Mouse (Mus musculus): ENCODE measurements at regions not wholly inside any gene's neighbourhood (a gene's known extent, or its start where the extent isn't known, plus 50 kb on each side); places are given as distances from the start of the nearest gene placed in this dataset.

GRCm38 (mm10) chr2:171358071-171358760, 626.6 kb downstream of the Dok5 start:
- no peak overlapping the region for H3K27ac ChIP-seq
- no peak overlapping the region for H3K9ac ChIP-seq
- H3K27me3 ChIP-seq: no peaks in the 10 kb centered on the region
- 71% methylated on average over 8 of the region's 8 CpGs for WGBS
- H3K4me2 ChIP-seq: no peak overlapping the region
- no peaks in the 10 kb centered on the region for H3K36me3 ChIP-seq
- no peaks in the 10 kb centered on the region for H3K4me1 ChIP-seq
- H3K9me3 ChIP-seq: no peaks in the 10 kb centered on the region; the same call in 1 of the 2 replicates
- H3K4me3 ChIP-seq: no peak overlapping the region
- ATAC-seq (ENCODE audit: borderline replicate concordance, extremely low read depth, low FRiP score, low TSS enrichment): no peak

- H3K4me2 ChIP-seq: no peak overlapping the region
- no peaks in the 10 kb centered on the region for H3K36me3 ChIP-seq
- H3K9me3 ChIP-seq: no peaks in the 10 kb centered on the region
- no peak overlapping the region for H3K9ac ChIP-seq
- ATAC-seq (ENCODE audit: borderline replicate concordance, extremely low read depth, low FRiP score, low TSS enrichment): no peak
- no peaks in the 10 kb centered on the region for H3K27me3 ChIP-seq
- H3K4me1 ChIP-seq: no peaks in the 10 kb centered on the region
- WGBS: 91% methylated on average over 2 of the region's 2 CpGs
- no peak overlapping the region for H3K27ac ChIP-seq
- H3K4me3 ChIP-seq: no peak overlapping the region
Observed at GRCm38 (mm10) chr2:171348156-171348555, 616.5 kb downstream of the Dok5 start.

GRCm38 (mm10) chr2:171333816-171334757, 602.5 kb downstream of the Dok5 start:
- H3K4me1 ChIP-seq: no peaks in the 10 kb centered on the region
- WGBS: 59% methylated on average over 14 of the region's 14 CpGs
- H3K9me3 ChIP-seq: no peaks in the 10 kb centered on the region
- no peak overlapping the region for H3K4me3 ChIP-seq
- no peaks in the 10 kb centered on the region for H3K36me3 ChIP-seq
- no peak overlapping the region for H3K27ac ChIP-seq
- no peak for ATAC-seq (ENCODE audit: borderline replicate concordance, extremely low read depth, low FRiP score, low TSS enrichment)
- H3K9ac ChIP-seq: no peak overlapping the region
- H3K27me3 ChIP-seq: no peaks in the 10 kb centered on the region
- H3K4me2 ChIP-seq: no peak overlapping the region

- no peaks in the 10 kb centered on the region for H3K9me3 ChIP-seq
- H3K36me3 ChIP-seq: no peaks in the 10 kb centered on the region
- WGBS: 79% methylated on average over 8 of the region's 8 CpGs
- H3K4me2 ChIP-seq: no peak overlapping the region
- no peak overlapping the region for H3K4me3 ChIP-seq
- no peaks in the 10 kb centered on the region for H3K4me1 ChIP-seq
- no peak for ATAC-seq (ENCODE audit: borderline replicate concordance, extremely low read depth, low FRiP score, low TSS enrichment)
- H3K9ac ChIP-seq: no peak overlapping the region
- no peak overlapping the region for H3K27ac ChIP-seq
- no peaks in the 10 kb centered on the region for H3K27me3 ChIP-seq
Observed at GRCm38 (mm10) chr2:171332826-171333225, 601.2 kb downstream of the Dok5 start.

- ATAC-seq (ENCODE audit: borderline replicate concordance, extremely low read depth, low FRiP score, low TSS enrichment): no peak
- Histone ChIP-seq H3K36me3 (no peaks in the 10 kb centered on the region), H3K9me3 (no peaks in the 10 kb centered on the region), H3K27me3 (no peaks in the 10 kb centered on the region), H3K4me2 (no peak overlapping the region), H3K9ac (no peak overlapping the region), H3K4me1 (no peaks in the 10 kb centered on the region), H3K27ac (no peak overlapping the region), H3K4me3 (no peak overlapping the region)
- WGBS: 88% methylated on average over 3 of the region's 3 CpGs
Observed at GRCm38 (mm10) chr2:171331529-171331928, 599.9 kb downstream of the Dok5 start.

GRCm38 (mm10) chr2:171326909-171327308, 595.3 kb downstream of the Dok5 start:
- no peaks in the 10 kb centered on the region for H3K9me3 ChIP-seq
- no peak overlapping the region for H3K4me3 ChIP-seq
- no peaks in the 10 kb centered on the region for H3K4me1 ChIP-seq
- no peak for ATAC-seq (ENCODE audit: borderline replicate concordance, extremely low read depth, low FRiP score, low TSS enrichment)
- no peak overlapping the region for H3K27ac ChIP-seq
- no peak overlapping the region for H3K4me2 ChIP-seq
- no peaks in the 10 kb centered on the region for H3K27me3 ChIP-seq
- no peaks in the 10 kb centered on the region for H3K36me3 ChIP-seq
- H3K9ac ChIP-seq: no peak overlapping the region
- 44% methylated on average over 3 of the region's 3 CpGs for WGBS

GRCm38 (mm10) chr2:171308486-171308885, 576.9 kb downstream of the Dok5 start:
- Histone ChIP-seq H3K4me1 (no peaks in the 10 kb centered on the region), H3K27me3 (no peaks in the 10 kb centered on the region), H3K27ac (no peak overlapping the region), H3K9me3 (no peaks in the 10 kb centered on the region), H3K9ac (no peak overlapping the region), H3K4me2 (no peak overlapping the region), H3K4me3 (no peak overlapping the region), H3K36me3 (no peaks in the 10 kb centered on the region)
- ATAC-seq (ENCODE audit: borderline replicate concordance, extremely low read depth, low FRiP score, low TSS enrichment): no peak
- 69% methylated on average over 4 of the region's 4 CpGs for WGBS

- H3K36me3 ChIP-seq: no peaks in the 10 kb centered on the region
- H3K4me3 ChIP-seq: no peak overlapping the region
- H3K4me1 ChIP-seq: no peaks in the 10 kb centered on the region
- ATAC-seq (ENCODE audit: borderline replicate concordance, extremely low read depth, low FRiP score, low TSS enrichment): no peak
- WGBS: 47% methylated on average over 12 of the region's 12 CpGs
- H3K4me2 ChIP-seq: no peak overlapping the region
- no peak overlapping the region for H3K9ac ChIP-seq
- H3K27ac ChIP-seq: no peak overlapping the region
- no peaks in the 10 kb centered on the region for H3K27me3 ChIP-seq
- no peaks in the 10 kb centered on the region for H3K9me3 ChIP-seq
Observed at GRCm38 (mm10) chr2:171306000-171306399, 574.4 kb downstream of the Dok5 start.

- H3K27me3 ChIP-seq: no peaks in the 10 kb centered on the region
- H3K4me3 ChIP-seq: no peak overlapping the region
- no peak overlapping the region for H3K27ac ChIP-seq
- 54% methylated on average over 5 of the region's 5 CpGs for WGBS
- H3K4me1 ChIP-seq: no peaks in the 10 kb centered on the region
- no peak overlapping the region for H3K9ac ChIP-seq
- no peaks in the 10 kb centered on the region for H3K36me3 ChIP-seq
- H3K4me2 ChIP-seq: no peak overlapping the region
- H3K9me3 ChIP-seq: no peaks in the 10 kb centered on the region
- no peak for ATAC-seq (ENCODE audit: borderline replicate concordance, extremely low read depth, low FRiP score, low TSS enrichment)
Observed at GRCm38 (mm10) chr2:171298519-171298918, 566.9 kb downstream of the Dok5 start.

- H3K4me3 ChIP-seq: no peak overlapping the region
Observed at GRCm38 (mm10) chr2:171295603-171296002, 564.0 kb downstream of the Dok5 start.

GRCm38 (mm10) chr2:171292579-171292978, 561.0 kb downstream of the Dok5 start:
- Histone ChIP-seq H3K4me2 (no peak overlapping the region), H3K27me3 (no peaks in the 10 kb centered on the region), H3K9me3 (no peaks in the 10 kb centered on the region), H3K4me1 (no peaks in the 10 kb centered on the region), H3K36me3 (no peaks in the 10 kb centered on the region), H3K9ac (no peak overlapping the region), H3K27ac (no peak overlapping the region), H3K4me3 (no peak overlapping the region)
- ATAC-seq (ENCODE audit: borderline replicate concordance, extremely low read depth, low FRiP score, low TSS enrichment): no peak

More at GRCm38 (mm10) chr2:171295603-171296002, 564.0 kb downstream of the Dok5 start:
- WGBS: 92% methylated on average over 5 of the region's 5 CpGs
- Histone ChIP-seq H3K9me3 (no peaks in the 10 kb centered on the region), H3K9ac (no peak overlapping the region), H3K27ac (no peak overlapping the region), H3K4me2 (no peak overlapping the region), H3K4me1 (no peaks in the 10 kb centered on the region), H3K36me3 (no peaks in the 10 kb centered on the region), H3K27me3 (no peaks in the 10 kb centered on the region)
- ATAC-seq (ENCODE audit: borderline replicate concordance, extremely low read depth, low FRiP score, low TSS enrichment): no peak

GRCm38 (mm10) chr2:171285719-171286394, 554.2 kb downstream of the Dok5 start:
- H3K27ac ChIP-seq: no peak overlapping the region
- 45% methylated on average over 6 of the region's 6 CpGs for WGBS
- no peaks in the 10 kb centered on the region for H3K36me3 ChIP-seq
- H3K4me1 ChIP-seq: no peaks in the 10 kb centered on the region
- ATAC-seq (ENCODE audit: borderline replicate concordance, extremely low read depth, low FRiP score, low TSS enrichment): no peak
- H3K9me3 ChIP-seq: no peaks in the 10 kb centered on the region
- no peaks in the 10 kb centered on the region for H3K27me3 ChIP-seq
- no peak overlapping the region for H3K9ac ChIP-seq
- no peak overlapping the region for H3K4me2 ChIP-seq
- H3K4me3 ChIP-seq: no peak overlapping the region
